In genomic region chr8:122460524-122461472, GRCm38 (mm10) we compare ENCODE assay signal across 8 mouse cellular contexts. TPM values are rescaled to one million over a fixed set of nuclear protein-coding genes. Genes with fewer than 3 reads are reported as not detected.
DNase-seq lines count a peak whose midpoint lies in the region; ATAC-seq and TF ChIP-seq lines count a peak whose summit lies in the region.

Snai3 (minus strand) TSS chr8:122460733.

- H3K9me3 ChIP-seq in lung, embryonic 14.5 days (ENCODE audit: low read depth, low read length), result no peaks in the 10 kb centered on the region

- peak; percentile 76 for ATAC-seq in lung, embryonic 14.5 days (ENCODE audit: insufficient read depth)

- TF ChIP-seq CTCF in lung, embryonic 14.5 days (IDR thresholded peaks at IDR 0.05; ENCODE audit: low read depth), result no peak

- 0 out of 2 replicates have a peak within 1 kb of the TSS, but pooled peaks have one; percentile 18 for H3K27ac ChIP-seq in lung, embryonic 14.5 days (ENCODE audit: low read depth)

- H3K9ac ChIP-seq in lung, embryonic 14.5 days, result peak within 1 kb of the TSS; percentile 32; the same call in 1 of the 2 replicates

- peaks cover 34% of the 10 kb centered on the region for H3K27me3 ChIP-seq in lung, embryonic 14.5 days (ENCODE audit: insufficient read depth, low read length)

- H3K36me3 ChIP-seq in lung, embryonic 14.5 days (ENCODE audit: insufficient read depth), result peaks cover 1% of the 10 kb centered on the region; the same call in 1 of the 2 replicates

- WGBS in lung, embryonic 14.5 days, result 2% methylated on average over 56 of the region's 56 CpGs

- H3K4me2 ChIP-seq in lung, embryonic 14.5 days, result peak within 1 kb of the TSS; percentile 64

- peak within 1 kb of the TSS; percentile 32 for H3K4me3 ChIP-seq in lung, embryonic 14.5 days (ENCODE audit: low read depth, low read length)

- 0 out of 2 replicates have a peak, but pooled peaks cover 10% of the 10 kb centered on the region for H3K4me1 ChIP-seq in lung, embryonic 14.5 days (ENCODE audit: insufficient read depth)

- DNase-seq in adrenal gland, adult 2 months, result peak; percentile 62
- no peak for DNase-seq in adrenal gland, adult 8-10 months
- peak; percentile 78 for DNase-seq in cerebellum, adult 9-11 months
- peak; percentile 62 for DNase-seq in gastrocnemius, postnatal 10 days
- peak; percentile 82 for DNase-seq in kidney, adult 11 months
- peak; percentile 72 for DNase-seq in lung, embryonic 14.5 days
- peak; percentile 45 for DNase-seq in ovary, postnatal 14 days (ENCODE audit: low spot score)
- DNase-seq in urinary bladder, postnatal 25 days (ENCODE audit: low spot score), result peak; percentile 68

RNA-seq across cellular contexts. Expression of gene Snai3, which starts in this region (rescaled TPM):
- not detected for total RNA-seq in adrenal gland, adult 2 months (2021)
- polyA plus RNA-seq in adrenal gland, adult 2 months (2012; rRNA removed), result 0.15 and 0.19 TPM in 2 replicates
- total RNA-seq in adrenal gland, adult 8-10 months (2022), result not detected
- 1 to 10 TPM; 2.5 to 3.1 TPM for total RNA-seq in gastrocnemius, postnatal 10 days (2021)
- 0.87 and 1.3 TPM in 2 replicates for polyA plus RNA-seq in lung, embryonic 14.5 days (2014; fragmentation: Nextera tagmentation; extraction: Ambion mirVana)

Comparison
In these comparisons a context has a peak if more than half of its experiments do, and no peak if none do; other contexts are left out.
1. Peak in DNase-seq in adrenal gland, adult 2 months; RNA of the gene not detected or under 1 TPM.